Mouse (Mus musculus) embryonic facial prominence, embryonic 12.5 days (tissue): ENCODE results near the gene Cdx4. TPM values are rescaled to one million over a fixed set of nuclear protein-coding genes. Genes with fewer than 3 reads are reported as not detected.
A peak's percentile ranks its signal among the peaks of the same experiment; 100 is the strongest.

Experiments used
- ATAC-seq: fragments of 200-750 bp; cut with Nextera tagmentation; 2 replicates; pipeline ENCODE4 v1.8.0; 2017; ENCODE audit not compliant: insufficient number of reproducible peaks, insufficient read depth, low FRiP score, low TSS enrichment
- H3K27ac ChIP-seq: fragments of 300-500 bp; sonication (generic); 2 replicates; pipeline ENCODE4 v1.5.1; 2016; ENCODE audit warnings: mild to moderate bottlenecking
- H3K27me3 ChIP-seq: fragments of 300-500 bp; sonication (generic); 2 replicates; pipeline ENCODE4 v1.6.1; 2016; ENCODE audit warnings: mild to moderate bottlenecking, moderate library complexity
- H3K36me3 ChIP-seq: fragments of 300-500 bp; sonication (generic); 2 replicates; pipeline ENCODE4 v1.6.1; 2016; ENCODE audit warnings: mild to moderate bottlenecking
- H3K4me1 ChIP-seq: fragments of 300-500 bp; sonication (generic); 2 replicates; pipeline ENCODE4 v1.6.1; 2016
- H3K4me2 ChIP-seq: fragments of 300-500 bp; sonication (generic); replicated peaks from 2 replicates; pipeline ENCODE4 v1.6.1; 2016; ENCODE audit warnings: mild to moderate bottlenecking, moderate library complexity
- H3K4me3 ChIP-seq: fragments of 300-500 bp; sonication (generic); 2 replicates; pipeline ENCODE4 v1.5.1; 2016; ENCODE audit warnings: mild to moderate bottlenecking
- H3K9ac ChIP-seq: fragments of 300-500 bp; sonication (generic); 2 replicates; pipeline ENCODE4 v1.6.1; 2016; ENCODE audit warnings: mild to moderate bottlenecking, moderate library complexity
- H3K9me3 ChIP-seq: fragments of 300-500 bp; sonication (generic); 2 replicates; pipeline ENCODE4 v1.6.1; 2016; ENCODE audit warnings: mild to moderate bottlenecking, moderate library complexity
- WGBS: fragments of 180-500 bp; shearing (Covaris S2); methylation state at CpG from one replicate; pipeline ENCODE4 v1.1.7; 2016; 5-methylcytosine and 5-hydroxymethylcytosine counted together
- polyA plus RNA-seq: library from polyadenylated mRNA; unstranded; fragments of >200 nt; fragmentation: Nextera tagmentation; extraction: Ambion mirVana; gene quantifications from 2 replicates; pipeline ENCODE4 v1.2.1, GENCODE M21; 2016

Cdx4 gene
- not detected in 2 replicates for polyA plus RNA-seq

DNA sequence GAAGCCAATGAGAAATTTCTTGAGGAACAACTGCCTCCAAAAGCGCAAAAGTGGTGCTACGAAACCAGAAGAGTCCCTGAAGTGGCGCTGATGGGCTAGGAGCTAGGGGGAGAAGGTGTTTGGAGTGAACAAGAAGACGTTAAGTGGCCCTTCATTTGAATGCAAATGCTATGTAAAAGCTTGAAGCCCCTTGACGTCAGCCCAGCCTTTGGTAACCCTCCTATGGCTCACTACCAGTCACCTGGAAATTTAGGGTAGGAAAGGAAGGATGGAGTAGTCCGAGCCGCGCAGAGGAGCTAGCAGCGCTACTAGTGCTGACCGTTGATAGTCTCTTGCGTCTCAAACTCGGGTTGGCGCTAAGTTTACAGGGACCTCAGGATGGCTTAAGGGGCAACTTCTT, at the start of gene Cdx4:
Cdx4 (plus strand) TSS at position 253 of the 400 bp plus-strand sequence.
- 22% methylated on average over 13 of the region's 13 CpGs for WGBS
- ATAC-seq: no peak
- Histone ChIP-seq H3K4me2 (0 out of 2 replicates have a peak within 1 kb of the TSS, but pooled peaks have one; percentile 11), H3K4me3 (0 out of 2 replicates have a peak within 1 kb of the TSS, but pooled peaks have one; percentile 9), H3K9me3 (no peaks in the 10 kb centered on the region), H3K4me1 (no peaks in the 10 kb centered on the region), H3K36me3 (no peaks in the 10 kb centered on the region), H3K27ac (no peak within 1 kb of the TSS), H3K27me3 (peaks cover 64% of the 10 kb centered on the region), H3K9ac (no peak within 1 kb of the TSS)

GRCm38 (mm10) chrX:103274325-103274724, 46.9 kb upstream of the Cdx4 start:
- H3K9ac ChIP-seq: no peak overlapping the region
- 87% methylated on average over 4 of the region's 5 CpGs for WGBS
- no peak overlapping the region for H3K27ac ChIP-seq
- no peak overlapping the region for H3K4me2 ChIP-seq
- H3K36me3 ChIP-seq: no peaks in the 10 kb centered on the region
- H3K4me1 ChIP-seq: no peaks in the 10 kb centered on the region
- no peaks in the 10 kb centered on the region for H3K9me3 ChIP-seq
- no peak overlapping the region for H3K4me3 ChIP-seq
- no peak for ATAC-seq
- no peaks in the 10 kb centered on the region for H3K27me3 ChIP-seq

DNA sequence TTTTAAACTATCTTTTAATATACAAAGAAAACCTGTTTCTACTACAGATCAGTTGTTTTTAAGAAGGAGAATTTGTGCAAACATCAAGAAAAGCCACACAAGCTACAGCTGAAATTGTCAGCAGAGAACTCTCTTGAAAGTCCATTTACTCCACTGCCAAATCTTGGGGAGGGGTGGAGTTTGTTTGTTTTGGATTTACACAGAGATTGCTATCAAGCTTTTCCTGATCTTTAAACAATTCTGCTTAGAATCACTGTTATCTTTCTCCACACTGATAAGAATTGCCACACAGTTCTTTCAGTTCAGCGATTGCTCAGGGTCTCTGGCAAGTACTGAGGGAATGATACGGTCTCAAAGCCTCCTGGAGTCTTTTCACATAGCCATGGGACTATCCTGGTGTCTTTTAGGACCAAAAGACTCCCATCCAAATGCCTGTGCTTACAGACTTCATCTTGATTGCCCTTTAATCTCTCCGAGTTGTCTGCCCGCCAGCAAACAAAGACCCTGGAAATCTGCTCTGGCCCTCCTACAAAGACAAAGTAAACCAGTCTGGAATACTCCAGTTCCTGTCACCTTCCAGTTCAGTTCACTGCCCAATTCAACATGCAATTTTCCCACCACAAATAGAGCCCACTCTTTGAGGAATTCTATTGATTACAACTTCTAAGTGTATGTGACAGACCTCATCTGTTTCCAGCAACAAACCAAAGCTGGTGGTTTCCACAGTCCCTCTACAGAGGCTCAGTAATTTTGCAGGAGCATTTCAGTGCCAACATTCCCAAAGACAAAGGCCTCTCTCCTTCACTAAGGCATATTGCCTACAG, 34.1 kb upstream of the Cdx4 start:
- 52% methylated on average over 4 of the region's 4 CpGs for WGBS
- H3K9ac ChIP-seq: no peak overlapping the region
- no peak for ATAC-seq
- no peaks in the 10 kb centered on the region for H3K9me3 ChIP-seq
- H3K27ac ChIP-seq: no peak overlapping the region
- H3K27me3 ChIP-seq: peaks cover 18% of the 10 kb centered on the region; the same call in 1 of the 2 replicates
- no peak overlapping the region for H3K4me3 ChIP-seq
- no peaks in the 10 kb centered on the region for H3K36me3 ChIP-seq
- no peaks in the 10 kb centered on the region for H3K4me1 ChIP-seq
- no peak overlapping the region for H3K4me2 ChIP-seq

- WGBS: 36% methylated on average over 10 of the region's 10 CpGs
- no peak for ATAC-seq
- no peaks in the 10 kb centered on the region for H3K9me3 ChIP-seq
- H3K4me3 ChIP-seq: no peak overlapping the region
- H3K4me1 ChIP-seq: no peaks in the 10 kb centered on the region
- H3K27ac ChIP-seq: no peak overlapping the region
- H3K9ac ChIP-seq: no peak overlapping the region
- peaks cover 18% of the 10 kb centered on the region; the same call in 1 of the 2 replicates for H3K27me3 ChIP-seq
- no peak overlapping the region for H3K4me2 ChIP-seq
- H3K36me3 ChIP-seq: no peaks in the 10 kb centered on the region
Measured at GRCm38 (mm10) chrX:103287846-103288377, 33.3 kb upstream of the Cdx4 start.

GRCm38 (mm10) chrX:103288485-103289330, 32.5 kb upstream of the Cdx4 start:
- WGBS: 26% methylated on average over 25 of the region's 25 CpGs
- no peaks in the 10 kb centered on the region for H3K4me1 ChIP-seq
- H3K9ac ChIP-seq: no peak overlapping the region
- no peak for ATAC-seq
- H3K36me3 ChIP-seq: no peaks in the 10 kb centered on the region
- H3K27me3 ChIP-seq: peaks cover 18% of the 10 kb centered on the region; the same call in 1 of the 2 replicates
- H3K9me3 ChIP-seq: no peaks in the 10 kb centered on the region
- no peak overlapping the region for H3K4me3 ChIP-seq
- peak overlapping the region; percentile 42 for H3K4me2 ChIP-seq
- no peak overlapping the region for H3K27ac ChIP-seq

GRCm38 (mm10) chrX:103298937-103299336, 22.3 kb upstream of the Cdx4 start:
- WGBS: 76% methylated on average over 4 of the region's 4 CpGs
- Histone ChIP-seq H3K4me1 (no peaks in the 10 kb centered on the region), H3K27me3 (peaks cover 13% of the 10 kb centered on the region; the same call in 1 of the 2 replicates), H3K27ac (no peak overlapping the region), H3K4me2 (no peak overlapping the region), H3K4me3 (no peak overlapping the region), H3K9me3 (no peaks in the 10 kb centered on the region), H3K9ac (no peak overlapping the region), H3K36me3 (no peaks in the 10 kb centered on the region)
- ATAC-seq: no peak

DNA sequence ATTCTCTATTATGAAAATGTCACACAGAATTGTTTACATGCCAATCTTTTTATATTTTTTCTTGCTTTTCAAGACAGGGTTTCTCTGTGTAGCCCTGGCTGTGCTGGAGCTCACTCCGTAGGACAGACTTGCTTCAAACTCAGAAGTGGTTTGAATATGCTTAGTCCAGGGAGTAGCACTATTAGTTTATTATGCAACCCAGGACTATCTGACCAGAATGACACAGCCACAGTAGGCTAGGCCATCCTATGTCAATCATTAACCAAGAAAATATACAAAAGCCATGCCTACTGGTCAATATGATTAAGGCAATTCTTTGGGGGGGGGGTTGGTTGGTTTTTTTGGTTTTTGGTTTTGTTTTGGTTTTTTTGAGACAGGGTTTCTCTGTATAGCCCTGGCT, 12.9 kb upstream of the Cdx4 start:
- H3K27ac ChIP-seq: no peak overlapping the region
- 83% methylated on average over 1 of the region's 1 CpGs for WGBS
- H3K9ac ChIP-seq: no peak overlapping the region
- H3K9me3 ChIP-seq: no peaks in the 10 kb centered on the region
- H3K4me3 ChIP-seq: no peak overlapping the region
- H3K4me2 ChIP-seq: no peak overlapping the region
- no peak for ATAC-seq
- H3K4me1 ChIP-seq: no peaks in the 10 kb centered on the region
- H3K27me3 ChIP-seq: peaks cover 10% of the 10 kb centered on the region; the same call in 1 of the 2 replicates
- H3K36me3 ChIP-seq: no peaks in the 10 kb centered on the region

GRCm38 (mm10) chrX:103311723-103312122, 9.5 kb upstream of the Cdx4 start:
- no peaks in the 10 kb centered on the region for H3K9me3 ChIP-seq
- no peaks in the 10 kb centered on the region for H3K4me1 ChIP-seq
- H3K27ac ChIP-seq: no peak overlapping the region
- no peak overlapping the region for H3K9ac ChIP-seq
- no peak for ATAC-seq
- WGBS: 92% methylated on average over 3 of the region's 3 CpGs
- H3K4me3 ChIP-seq: no peak overlapping the region
- no peaks in the 10 kb centered on the region for H3K36me3 ChIP-seq
- H3K4me2 ChIP-seq: no peak overlapping the region
- H3K27me3 ChIP-seq: peaks cover 8% of the 10 kb centered on the region; the same call in 1 of the 2 replicates

- no peaks in the 10 kb centered on the region for H3K4me1 ChIP-seq
- no peak overlapping the region for H3K4me3 ChIP-seq
- no peak overlapping the region for H3K9ac ChIP-seq
- no peak overlapping the region for H3K4me2 ChIP-seq
- H3K27me3 ChIP-seq: peaks cover 19% of the 10 kb centered on the region
- H3K36me3 ChIP-seq: no peaks in the 10 kb centered on the region
- WGBS: 78% methylated on average over 6 of the region's 6 CpGs
- no peaks in the 10 kb centered on the region for H3K9me3 ChIP-seq
- no peak for ATAC-seq
- H3K27ac ChIP-seq: no peak overlapping the region
Measured at GRCm38 (mm10) chrX:103314146-103314545, 7.1 kb upstream of the Cdx4 start.

GRCm38 (mm10) chrX:103325900-103326299, 4.7 kb downstream of the Cdx4 start:
- no peak for ATAC-seq
- no peak overlapping the region for H3K9ac ChIP-seq
- no peak overlapping the region for H3K4me3 ChIP-seq
- peaks cover 54% of the 10 kb centered on the region for H3K27me3 ChIP-seq
- H3K36me3 ChIP-seq: no peaks in the 10 kb centered on the region
- no peaks in the 10 kb centered on the region for H3K4me1 ChIP-seq
- H3K9me3 ChIP-seq: no peaks in the 10 kb centered on the region
- H3K4me2 ChIP-seq: no peak overlapping the region
- no peak overlapping the region for H3K27ac ChIP-seq
- WGBS: 77% methylated on average over 3 of the region's 3 CpGs

GRCm38 (mm10) chrX:103329386-103329785, 8.2 kb downstream of the Cdx4 start:
- peaks cover 27% of the 10 kb centered on the region for H3K27me3 ChIP-seq
- H3K27ac ChIP-seq: no peak overlapping the region
- WGBS: 61% methylated on average over 8 of the region's 8 CpGs
- H3K36me3 ChIP-seq: no peaks in the 10 kb centered on the region
- no peak overlapping the region for H3K4me2 ChIP-seq
- ATAC-seq: no peak
- H3K4me3 ChIP-seq: no peak overlapping the region
- no peak overlapping the region for H3K9ac ChIP-seq
- H3K9me3 ChIP-seq: no peaks in the 10 kb centered on the region
- no peaks in the 10 kb centered on the region for H3K4me1 ChIP-seq
